Mouse (Mus musculus): ENCODE results near the gene Porcn. TPM values are rescaled to one million over a fixed set of nuclear protein-coding genes. Genes with fewer than 3 reads are reported as not detected.
A peak's percentile ranks its signal among the peaks of the same experiment; 100 is the strongest.

Gene Porcn
- total RNA-seq, 2 experiments from 2014 or later: 3.9 to 5.1 TPM

DNA sequence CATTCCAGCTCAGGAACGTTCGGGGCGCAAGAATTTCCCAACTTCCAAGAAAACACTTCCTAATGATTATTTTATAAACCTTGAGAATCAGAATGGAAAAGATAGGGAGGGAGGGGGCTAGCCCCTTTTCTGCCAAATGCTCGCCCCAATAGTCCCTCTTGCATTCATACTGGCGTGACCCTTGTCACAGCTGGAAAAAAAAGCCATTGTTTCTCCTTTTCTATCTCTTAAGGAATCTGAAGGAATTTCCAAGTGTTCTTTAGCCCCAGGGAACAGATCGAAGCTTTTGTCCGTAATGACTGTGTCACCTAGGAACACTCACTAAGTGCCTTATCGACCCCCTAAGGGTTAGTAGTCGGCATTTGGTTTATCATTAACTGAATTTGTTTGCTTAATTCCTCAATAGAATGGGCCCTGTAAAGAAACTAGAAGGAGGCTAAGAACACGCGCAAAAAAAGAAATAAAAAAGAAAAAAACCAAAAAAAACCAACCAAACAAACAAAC lies 421 bp upstream of the Porcn start:
- no peak for DNase-seq

DNA sequence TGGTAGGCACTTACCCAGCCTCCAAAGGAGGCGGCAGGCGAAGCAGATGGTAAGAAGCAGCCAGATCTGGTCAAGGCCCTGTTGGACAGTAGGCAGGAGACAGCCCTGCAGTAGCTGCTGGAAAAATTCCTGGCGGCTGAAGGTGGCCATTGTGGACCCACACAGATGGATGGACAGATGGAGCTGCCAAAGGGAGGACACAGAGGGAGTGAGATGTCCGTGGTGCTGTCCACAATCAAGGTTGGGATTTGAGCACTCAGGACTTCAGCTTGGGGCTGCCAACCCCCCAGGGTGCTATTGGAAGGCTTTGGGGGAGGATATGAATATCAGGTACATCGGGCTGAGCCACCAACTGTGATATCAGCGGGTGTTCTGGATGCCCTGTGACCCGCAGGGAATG lies 774 bp downstream of the Porcn start:
- no peak for DNase-seq

- DNase-seq: no peak
Measured at GRCm38 (mm10) chrX:8205088-8205487, 1.2 kb downstream of the Porcn start.

DNA sequence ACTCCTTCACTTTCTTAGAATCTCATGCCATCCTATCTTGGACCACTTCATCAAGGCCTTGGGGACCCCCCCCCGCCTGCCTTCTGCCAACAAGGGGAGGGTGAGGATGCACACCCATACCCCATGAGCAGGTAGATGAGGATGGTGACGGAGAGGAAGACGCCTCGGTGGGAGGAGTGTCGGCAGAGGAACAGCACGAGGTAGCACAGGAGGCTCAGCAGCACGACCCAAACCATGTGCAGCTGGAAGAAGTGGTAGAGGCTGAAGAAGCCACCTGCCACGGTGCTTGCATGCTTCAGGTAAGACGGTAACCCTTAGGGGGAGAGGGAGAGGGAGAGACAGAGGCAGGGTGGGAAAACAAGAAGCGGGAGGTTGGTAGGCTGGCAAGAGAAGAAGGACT lies 2.2 kb downstream of the Porcn start:
- no peak for DNase-seq

DNA sequence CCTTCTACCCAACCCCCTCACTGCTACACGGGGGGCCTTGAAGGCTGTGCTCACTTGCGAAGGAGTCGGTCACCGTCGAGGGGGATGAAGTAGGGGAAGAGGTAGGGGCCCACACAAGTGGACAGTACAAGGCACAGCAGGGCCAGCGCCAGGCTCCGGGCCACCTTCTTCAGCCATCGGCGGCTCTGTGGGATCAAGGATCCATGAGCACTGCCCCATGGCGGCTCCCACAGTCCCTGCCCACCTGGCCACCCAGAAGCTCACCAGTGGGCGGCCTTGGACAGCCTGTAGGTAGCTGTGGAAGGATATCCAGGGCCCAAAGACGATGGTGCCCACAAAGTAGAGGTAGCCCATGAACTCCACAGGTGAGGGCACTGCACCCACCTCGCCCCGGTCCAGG lies 3.2 kb downstream of the Porcn start:
- DNase-seq: no peak

- no peak for DNase-seq
Measured at GRCm38 (mm10) chrX:8193419-8193723, 13.0 kb downstream of the Porcn start, which contains the start of gene Ebp. Gene Ebp, minus strand, starts transcription at chrX:8193512.

- peak; percentile 61 for DNase-seq
Measured at GRCm38 (mm10) chrX:8192640-8193418, 13.5 kb downstream of the Porcn start.

DNA sequence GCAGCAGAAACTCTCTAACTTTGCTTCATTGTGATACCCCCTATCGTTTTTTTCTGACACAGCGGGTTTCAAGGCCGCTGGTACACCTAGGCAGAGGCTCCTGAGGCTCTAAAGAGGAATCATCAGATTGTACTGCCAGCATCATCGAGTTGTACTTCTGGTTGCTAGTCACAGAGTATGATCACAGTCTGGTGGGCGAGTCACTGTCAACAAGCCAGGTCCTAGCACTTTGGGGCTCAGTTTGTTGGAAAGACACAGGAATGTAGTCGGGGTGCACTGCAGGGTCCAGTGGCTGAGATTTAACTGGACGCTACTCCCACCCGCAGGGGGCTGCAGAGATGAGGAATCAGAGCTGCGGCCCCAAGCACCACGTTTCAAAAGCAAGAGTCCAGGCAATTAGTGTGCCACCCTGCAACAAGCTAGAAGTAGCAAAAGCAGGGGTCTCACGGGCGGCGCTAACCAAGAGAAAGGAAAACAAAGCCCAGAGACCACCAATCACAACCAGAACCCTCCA lies 14.1 kb downstream of the Porcn start:
- DNase-seq: no peak

GRCm38 (mm10) chrX:8182871-8183540 lies 23.3 kb downstream of the Porcn start:
- DNase-seq: no peak

DNA sequence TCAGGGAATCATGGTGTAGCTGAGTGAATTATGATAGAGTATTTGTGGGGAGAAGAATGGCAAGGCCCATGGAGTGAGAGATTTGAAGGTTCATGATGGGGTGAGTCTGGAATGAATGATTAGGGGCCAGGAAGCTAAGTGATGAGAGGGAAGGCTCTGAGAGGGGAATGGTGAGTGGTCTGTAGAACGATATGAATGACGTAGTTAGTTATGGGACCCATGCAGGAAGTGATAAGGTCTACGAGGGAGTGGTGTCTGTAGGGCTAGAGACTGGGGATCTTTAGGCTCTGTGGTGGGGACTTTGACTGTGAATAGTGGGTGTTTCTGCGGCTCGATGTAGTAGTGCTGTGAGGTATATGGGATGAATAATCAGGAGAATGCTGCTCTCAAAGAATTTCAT lies 26.7 kb downstream of the Porcn start:
- no peak for DNase-seq

GRCm38 (mm10) chrX:8178871-8179270 lies 27.5 kb downstream of the Porcn start:
- DNase-seq: no peak

DNA sequence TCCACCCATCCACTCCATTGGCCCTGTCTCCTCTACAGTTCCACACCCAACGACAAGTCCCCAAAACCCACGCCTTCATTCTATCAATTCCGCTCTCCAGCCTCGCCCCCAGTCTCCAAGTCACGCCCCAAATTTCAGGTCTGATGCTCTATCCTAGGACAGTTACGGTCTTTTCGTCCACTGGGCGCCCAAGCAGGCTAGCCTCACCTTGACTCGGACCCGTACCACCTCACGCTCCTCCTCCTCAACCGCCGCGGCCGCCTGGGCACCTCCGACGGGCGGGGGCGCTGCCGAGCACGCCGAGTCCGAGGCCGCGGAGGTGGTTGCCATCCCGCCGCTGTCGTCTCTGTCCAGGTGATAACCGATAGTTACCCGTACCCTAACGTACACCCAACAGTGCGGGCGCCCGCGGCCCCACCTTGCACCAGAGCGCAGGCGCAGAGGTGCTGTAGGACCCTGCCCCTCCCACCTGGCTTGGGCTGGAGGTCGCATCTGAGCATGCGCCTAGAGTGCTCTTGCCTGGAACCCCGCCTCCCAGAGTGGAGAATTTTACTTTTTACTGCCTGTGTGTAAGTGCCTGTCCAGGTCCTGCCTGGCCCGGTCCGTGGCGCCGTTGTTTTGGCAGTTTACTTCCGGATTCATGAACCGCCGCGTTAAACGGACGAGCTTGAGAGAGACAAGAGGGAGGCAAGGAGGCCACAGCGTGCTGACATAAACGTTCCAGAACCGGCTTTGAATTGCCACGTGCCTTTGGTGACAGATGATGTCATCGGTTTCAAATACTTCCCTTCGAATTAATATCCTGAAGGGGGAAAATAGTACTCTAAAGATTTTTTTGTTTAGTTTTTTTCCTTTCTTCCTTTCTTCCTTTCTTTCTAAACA lies 30.6 kb downstream of the Porcn start, which contains the start of gene Tbc1d25:
Gene Tbc1d25 (minus strand): TSS at position 678 of the 882 bp plus-strand sequence.
- DNase-seq: peak; percentile 76

GRCm38 (mm10) chrX:8175169-8175503 lies 31.2 kb downstream of the Porcn start:
- DNase-seq: no peak

DNA sequence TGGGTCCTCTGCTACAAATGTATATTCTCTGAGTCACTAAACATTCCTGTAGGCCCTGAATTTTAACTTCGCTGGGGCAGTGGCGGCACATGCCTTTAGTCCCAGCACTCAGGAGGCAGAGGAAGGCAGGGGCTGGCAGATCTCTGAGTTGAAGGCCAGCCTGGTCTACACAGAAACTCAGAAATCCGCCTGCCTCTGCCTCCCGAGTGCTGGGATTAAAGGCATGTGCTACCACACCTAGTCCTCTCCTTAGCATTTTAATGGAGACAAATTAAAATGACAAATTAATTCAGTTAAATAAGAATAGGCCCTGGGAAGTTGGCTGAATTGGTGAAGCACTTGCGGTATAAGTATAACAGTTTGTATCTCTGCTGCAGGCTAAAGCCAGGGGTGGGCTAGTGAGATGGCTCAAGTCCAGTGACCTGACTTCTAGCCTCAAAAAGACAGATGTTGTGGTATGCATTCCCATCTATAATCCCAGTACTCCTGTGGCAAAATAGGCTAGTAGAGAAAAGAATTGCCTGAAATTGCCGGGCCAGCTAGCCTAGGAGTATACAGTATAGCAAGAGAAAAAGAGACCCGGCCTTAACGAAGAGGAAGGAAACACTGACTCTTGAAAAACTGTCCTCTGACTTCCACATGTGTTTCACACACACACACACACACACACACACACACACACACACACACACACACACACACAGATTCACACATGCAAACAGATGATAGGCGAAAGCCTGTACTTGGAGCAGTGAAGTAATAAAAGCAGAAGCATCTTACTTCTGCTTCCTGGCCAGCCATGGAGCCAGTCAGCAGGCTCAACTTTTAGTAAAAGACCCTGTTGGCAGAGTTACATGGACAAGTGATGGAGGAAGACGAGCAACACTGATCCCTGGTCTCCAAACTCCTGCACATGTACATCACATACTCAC lies 38.3 kb downstream of the Porcn start:
- DNase-seq: no peak

DNA sequence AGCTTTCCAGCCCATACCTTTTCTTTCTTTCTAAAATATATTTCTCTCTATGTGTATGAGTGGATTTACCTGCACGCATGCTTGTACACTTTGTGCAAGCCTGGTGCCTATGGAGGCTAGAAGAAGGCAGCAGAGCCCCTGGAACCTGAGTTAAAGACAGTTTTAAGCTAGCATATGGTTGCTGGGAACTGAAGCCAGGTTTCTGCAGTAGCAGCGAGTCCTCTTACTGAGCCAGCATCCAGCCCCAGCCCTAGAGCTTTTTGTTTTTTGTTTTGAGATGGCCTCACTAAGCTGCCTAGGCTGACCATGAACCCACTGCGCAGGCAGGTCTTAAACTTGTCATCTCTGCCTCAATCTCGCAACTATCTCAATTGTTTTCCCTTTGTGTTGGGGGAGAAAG lies 41.9 kb downstream of the Porcn start:
- DNase-seq: no peak

- no peak for DNase-seq
Measured at GRCm38 (mm10) chrX:8163076-8163475, 43.2 kb downstream of the Porcn start.

- DNase-seq: peak; percentile 75
Measured at GRCm38 (mm10) chrX:8145153-8145991, 61.0 kb downstream of the Porcn start, which contains the start of gene Rbm3. Gene Rbm3, minus strand, starts transcription at chrX:8145880.
